Mouse (Mus musculus) skeletal muscle tissue, adult 2 months (tissue): Measurements from ENCODE around the gene Slc35a5.

Experiments used
- DNase-seq: peaks from one replicate; pipeline ENCODE4 v3.0.0-alpha.2; 2012; ENCODE audit warnings: low read depth, low spot score

Gene Slc35a5

DNA sequence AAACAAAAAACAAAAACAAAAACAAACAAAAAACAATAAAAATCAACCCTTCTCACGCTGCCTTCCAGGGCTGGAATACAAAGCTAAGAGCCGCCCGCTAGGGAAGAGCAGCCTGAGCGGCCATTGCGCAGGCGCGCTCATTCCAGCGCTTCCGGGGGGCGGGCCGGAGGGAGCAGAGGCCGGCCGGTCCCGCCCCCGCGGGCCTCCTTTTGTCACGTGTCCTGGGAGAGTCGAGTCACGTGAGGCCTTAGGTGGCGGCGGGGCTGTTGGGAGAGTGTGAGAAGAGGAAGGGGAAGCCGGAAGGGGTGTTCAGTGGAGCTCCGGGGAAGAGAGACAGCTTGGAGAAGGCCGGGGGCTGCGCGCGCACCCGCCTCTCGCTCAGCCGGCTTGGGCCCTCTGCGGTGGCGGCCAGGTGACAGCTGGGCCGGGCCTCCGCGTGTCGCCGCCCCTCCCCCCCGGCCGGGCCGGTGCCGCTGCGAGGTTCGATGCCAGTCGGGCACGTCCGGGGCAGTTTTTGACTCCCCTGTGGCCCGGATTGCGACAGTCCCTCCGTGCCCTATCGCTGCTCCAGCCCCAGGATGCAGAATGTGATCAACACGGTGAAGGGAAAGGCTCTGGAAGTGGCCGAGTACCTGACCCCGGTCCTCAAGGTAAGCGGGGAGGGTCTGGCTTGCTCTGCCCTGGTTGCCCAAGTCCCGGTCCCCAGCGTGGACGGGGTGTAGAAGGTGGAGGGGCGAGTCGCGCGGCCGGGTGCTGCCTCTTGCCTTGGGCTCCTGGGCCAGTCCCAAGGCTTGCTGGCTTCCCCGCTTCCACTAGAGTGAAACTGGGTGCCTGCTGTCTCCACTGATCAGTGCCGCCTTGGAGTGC is at the start of gene Slc35a5, which contains the start of gene Atg3:
Gene Slc35a5 (minus strand): TSS at position 185 of the 867 bp plus-strand sequence.
Gene Atg3 (plus strand): TSS at position 264 of the 867 bp plus-strand sequence.
- peak; percentile 97 for DNase-seq

DNA sequence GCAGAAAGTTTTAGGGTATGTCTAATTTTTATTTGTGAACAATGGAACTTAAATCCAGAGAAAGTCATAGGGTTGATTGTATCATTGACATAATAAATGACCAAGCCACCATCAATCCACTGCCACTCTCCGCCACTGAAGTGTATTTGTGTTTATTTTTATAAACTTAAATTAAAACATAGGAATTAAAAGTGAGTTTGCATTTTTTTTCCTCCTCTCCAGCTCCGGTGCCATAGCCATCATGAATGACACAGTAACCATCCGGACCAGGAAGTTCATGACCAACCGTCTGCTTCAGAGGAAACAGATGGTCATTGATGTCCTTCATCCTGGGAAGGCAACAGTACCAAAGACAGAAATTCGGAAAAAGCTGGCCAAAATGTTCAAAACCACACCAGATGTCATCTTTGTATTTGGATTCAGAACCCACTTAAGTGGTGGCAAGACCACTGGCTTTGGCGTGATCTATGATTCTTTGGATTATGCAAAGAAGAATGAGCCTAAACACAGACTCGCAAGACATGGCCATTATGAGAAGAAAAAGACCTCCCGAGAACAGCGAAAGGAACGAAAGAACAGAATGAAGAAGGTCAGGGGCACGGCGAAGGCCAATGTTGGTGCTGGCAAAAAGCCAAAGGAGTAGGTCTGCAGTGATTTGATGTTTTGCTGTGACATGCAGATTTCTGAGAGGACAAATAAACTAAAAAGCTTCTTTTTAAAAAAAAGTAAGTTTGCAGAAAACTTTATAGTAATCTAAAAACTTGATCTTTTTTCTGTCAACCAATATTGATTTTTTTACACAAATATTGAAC is 46.6 kb upstream of the Slc35a5 start:
- DNase-seq = no peak

DNA sequence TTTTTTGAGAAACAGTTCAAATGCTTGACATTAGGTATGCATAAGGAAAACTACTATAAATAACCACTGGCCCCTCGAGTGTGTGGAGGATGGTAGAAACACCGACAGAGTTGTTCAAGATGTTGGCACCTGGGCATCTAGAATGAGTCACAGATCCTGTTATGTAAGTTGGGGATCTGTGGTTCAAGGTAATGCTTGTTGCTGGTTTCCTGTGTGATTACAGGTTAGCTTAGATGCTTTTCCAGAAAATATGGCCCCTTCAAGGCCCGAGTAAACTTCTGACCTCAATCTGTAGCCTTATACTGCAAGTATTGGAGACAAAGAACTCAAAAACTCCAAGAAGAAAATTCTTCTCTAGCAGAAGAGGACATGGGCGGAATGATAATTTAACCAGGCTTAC is 45.9 kb upstream of the Slc35a5 start:
- no peak for DNase-seq

DNA sequence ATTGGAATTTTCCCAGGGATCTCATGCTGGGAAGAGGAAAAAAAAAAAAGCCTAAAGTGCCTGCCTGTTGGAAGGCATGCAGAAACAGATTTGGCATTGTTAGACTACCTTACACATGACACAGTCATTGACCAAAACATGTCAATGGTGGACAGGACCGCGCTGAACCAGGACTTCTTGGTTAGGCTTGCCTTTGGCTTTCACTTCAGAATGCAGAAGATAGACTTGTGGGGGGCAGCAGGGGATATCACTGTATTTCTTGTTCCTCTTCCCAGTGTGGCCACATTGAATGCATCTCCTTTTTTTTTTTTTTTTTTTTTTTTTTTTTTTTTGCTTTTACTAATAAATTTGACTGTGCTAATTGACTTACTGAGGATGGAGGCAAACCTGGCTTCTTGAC is 42.9 kb upstream of the Slc35a5 start:
- DNase-seq = no peak

DNA sequence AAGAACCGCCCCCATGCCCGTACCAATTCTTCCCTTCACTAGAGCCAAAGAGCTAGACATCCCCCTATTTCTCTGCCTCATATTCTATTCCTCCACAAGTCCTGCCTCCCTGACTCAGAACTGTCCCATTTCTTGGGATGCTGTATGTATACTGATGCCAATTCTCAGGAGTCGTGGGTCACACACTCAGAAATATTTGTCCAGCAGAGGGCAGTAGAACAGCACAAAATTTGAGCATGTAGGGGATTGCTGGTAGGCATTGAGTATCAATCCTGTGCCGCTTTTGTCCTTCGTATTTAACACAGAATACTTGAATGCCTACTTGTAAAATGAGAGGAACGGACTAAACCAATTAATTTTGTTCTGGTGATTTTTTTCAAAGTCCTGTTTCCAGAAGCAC is 38.3 kb upstream of the Slc35a5 start:
- peak; percentile 52 for DNase-seq

DNA sequence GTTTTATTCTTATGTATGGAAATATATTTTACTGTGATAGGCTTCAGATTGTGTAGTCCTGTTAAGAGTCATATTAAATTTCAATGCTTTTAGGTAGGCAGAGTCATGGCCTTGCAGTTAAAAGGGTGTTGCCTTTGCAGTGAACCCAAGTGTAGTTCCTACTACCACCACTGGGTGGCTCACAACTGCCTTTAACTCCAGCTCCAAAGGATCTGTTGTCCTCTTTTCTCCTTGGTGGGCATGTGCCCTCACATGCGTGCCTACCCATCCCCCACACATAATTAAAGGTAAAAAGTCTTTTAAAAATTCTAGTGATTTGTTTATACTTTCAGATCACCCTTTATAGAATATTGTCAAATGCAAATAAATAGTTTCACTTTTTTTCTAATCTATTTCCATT is 34.1 kb upstream of the Slc35a5 start:
- peak; percentile 46 for DNase-seq

DNA sequence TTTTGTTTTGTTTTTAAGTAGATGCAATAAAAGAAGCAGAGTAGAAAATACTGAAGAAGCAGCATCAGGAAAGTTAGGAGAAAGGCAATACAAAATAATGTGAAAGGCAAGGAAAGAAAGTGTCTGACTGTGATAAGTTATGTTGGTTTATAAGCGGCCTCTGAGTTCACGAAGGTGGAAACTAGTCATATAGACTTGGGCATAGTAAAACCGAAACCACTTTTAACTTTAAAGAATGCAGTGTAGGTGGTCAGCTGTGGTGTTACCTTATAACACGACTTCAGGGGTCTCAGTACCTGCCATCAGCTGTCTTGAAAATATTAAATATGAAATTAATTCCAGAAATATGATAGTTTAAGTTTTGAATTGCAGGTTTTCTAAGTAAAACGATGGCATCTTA is 23.3 kb upstream of the Slc35a5 start:
- no peak for DNase-seq

DNA sequence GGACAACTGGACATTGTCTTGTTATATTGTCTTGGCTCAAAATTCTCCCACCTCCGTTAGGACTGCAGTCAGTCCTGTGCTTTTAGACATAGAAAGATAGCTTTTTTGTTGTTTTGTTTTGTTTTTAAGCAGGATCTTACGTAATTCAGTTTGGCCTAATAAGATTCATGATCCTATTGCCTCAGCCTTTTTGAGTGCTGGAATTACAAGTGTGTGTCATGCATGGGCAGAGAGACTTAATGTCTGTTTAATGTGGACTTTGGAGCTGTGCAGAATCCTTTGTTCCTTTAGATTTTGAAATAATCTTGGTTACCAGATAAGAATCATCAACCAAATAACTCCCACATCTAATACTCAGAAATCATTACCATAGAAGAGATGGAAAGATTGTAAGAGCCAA is 20.0 kb upstream of the Slc35a5 start:
- no peak for DNase-seq

DNA sequence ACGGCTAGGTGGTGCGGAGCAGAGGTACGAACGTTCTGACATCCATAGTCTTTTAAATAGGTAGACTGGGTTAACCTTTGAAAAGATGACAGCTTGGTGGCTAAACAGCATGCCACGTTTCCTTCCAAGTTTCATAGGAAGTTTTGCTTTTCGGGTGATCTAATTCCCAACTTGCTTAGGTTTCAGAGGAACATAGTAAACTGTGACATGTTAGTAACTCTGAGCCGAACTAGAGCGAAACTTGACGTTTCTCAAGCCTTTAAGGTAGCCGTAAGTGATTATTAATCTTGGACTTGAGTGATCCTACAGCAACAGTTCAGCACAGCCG is 847 bp upstream of the Slc35a5 start:
- DNase-seq = no peak

DNA sequence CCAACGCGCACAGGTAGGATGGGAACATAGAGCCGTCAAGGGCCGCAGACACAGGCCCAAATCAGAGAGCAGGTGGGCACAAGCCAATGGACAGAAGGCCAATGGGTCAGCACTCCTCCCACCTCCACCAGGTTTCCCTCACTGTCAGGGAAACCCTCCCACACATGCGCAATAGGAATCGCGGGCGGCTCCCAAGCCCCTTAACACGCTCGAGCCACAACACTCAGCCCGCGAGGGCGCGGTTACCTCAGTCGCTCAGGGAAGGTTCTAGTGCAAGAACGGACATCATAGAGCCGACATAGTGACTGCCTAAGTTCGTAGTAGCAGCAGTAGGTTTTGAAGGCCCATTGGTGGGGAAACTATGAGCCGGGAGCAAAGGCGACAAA is 377 bp downstream of the Slc35a5 start:
- peak; percentile 65 for DNase-seq

DNA sequence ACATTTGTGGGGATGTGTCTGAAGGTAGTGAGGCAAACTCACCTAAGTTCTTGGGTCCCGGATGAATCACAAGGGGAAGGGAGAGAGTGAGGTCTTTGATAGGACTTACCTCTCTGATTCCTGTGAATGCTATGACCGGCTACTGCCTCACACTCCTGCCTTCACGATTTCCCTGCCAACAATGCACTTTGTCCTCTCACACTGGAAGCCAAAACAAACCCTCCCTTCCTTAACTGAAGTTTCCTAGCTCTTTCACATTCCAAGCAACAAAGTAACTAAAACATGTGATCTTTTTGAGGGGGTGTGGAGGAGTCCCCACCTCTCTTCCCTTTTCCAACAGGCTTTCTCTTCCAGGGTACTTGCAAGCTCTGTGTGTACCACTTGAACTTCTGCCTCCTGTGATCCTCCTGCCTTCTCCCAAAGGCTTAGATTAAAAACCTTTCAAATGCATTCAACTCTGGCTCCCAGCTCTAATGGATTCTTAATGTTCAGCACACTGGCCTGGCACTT is 3.7 kb downstream of the Slc35a5 start:
- no peak for DNase-seq

DNA sequence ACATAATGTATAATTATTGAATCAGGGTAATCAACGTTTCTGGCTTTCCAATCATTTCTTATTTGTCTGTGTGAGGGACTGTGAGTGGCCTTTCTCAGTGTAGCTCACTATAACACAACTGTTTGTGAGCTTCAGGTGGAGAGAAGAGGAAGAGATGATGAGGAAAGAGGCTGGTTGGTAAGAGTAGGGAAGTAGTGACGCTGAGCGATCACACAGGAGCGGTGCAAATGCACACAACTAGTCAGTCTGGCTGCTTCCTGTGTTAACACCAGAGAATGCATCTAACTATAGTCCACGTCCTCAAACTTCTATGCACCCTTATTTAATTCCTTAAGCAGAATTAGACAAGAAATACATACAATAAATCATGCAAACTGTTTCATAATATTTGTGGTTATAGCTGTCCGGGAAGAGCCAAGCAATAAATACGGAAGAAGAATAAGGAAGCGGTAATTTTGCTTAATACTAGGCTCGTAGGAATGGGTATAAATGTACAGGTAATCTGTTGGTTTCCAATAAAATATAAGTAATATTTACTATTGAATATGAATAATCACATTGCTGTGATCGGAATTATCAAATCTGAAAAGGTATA is 9.9 kb downstream of the Slc35a5 start:
- DNase-seq = no peak

DNA sequence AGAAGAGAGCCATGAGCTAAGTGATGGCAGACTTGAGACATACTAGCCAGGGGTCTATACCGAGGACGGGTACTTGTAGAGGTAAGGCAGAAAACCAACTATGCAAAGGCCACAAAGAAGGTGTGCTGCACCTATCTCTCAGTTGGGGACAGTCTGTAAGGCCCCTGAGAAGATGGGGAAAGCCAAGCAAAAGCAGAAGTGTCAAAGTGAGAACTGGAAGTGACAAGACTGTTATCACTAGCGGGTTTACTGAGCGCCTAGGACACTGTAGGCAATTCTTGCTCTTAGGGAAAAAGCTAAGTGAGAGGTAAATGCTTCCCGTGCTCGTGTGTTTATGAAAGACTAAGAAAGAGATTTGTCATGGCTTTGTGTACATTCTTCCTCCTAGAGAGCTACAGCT is 13.4 kb downstream of the Slc35a5 start:
- no peak for DNase-seq

DNA sequence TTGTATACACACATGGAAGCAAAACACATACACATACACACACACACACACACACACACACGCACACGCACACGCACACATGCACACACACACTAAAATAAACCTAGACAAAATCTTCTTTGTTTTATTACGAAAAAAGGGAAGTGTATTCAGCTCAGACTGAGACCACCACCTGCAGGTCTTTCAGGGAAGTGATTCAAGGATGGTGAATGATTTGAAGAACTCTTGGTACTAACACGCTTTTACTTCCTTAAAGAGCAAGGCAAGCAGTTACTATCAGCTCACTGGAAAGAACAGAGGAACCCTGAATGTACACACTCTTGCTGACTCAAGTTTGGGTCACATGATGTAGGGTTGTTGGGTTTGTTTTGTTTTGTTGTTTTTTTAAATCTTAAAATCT is 15.9 kb downstream of the Slc35a5 start:
- no peak for DNase-seq

DNA sequence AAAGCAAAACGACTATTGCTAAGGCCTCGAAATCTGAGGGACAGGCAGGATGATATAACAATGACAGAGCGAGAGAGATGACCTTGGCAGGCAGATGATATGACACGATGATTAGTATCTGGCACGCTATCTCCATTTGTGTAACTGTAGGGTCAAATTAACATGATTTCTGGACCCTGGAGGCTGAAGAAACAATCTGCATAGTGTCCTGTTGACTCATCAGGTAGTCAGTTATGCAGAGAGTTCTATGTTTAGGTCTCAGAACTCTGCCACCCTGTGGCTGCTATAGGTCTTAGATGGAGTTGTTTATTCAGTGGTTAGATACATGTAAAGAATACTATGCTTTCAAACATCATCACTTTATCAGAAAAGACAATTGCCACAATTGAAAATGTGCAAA is 16.8 kb downstream of the Slc35a5 start:
- DNase-seq = no peak

DNA sequence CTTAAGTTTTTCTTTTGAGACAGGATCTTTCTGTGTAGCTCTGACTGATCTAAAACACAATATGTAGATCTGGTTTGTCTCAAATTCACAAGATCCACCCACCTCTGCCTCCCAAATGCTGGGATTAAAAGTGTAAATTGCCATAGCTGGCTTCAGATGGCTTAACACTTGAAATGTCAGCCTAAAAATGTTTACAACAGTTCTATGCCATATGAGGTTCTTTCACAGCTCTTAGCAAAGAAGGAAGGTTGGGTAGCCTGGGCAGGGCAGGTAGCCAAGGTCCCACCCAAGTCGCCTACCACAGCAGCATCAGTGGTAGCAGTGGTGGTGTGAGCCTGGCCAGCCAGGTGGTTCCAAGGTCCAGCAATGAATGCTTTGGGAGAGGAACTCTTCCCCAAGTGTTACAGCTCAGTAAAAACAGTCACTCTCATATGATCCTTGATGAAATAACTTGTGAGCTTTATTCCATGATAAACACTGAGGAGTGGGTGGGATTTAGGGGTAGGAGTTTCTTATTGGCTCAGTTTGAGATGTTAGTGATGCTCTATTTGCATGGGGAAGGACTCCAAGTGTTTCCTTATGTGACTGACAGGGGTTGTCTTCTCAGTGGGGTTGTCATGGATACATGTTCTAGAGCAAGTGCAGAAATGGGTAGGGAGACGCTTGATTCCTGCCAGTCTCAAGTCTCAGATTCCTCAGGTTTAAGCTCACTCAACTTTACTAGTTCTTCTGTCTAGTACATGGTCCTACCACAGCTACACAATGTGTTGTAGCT is 30.4 kb downstream of the Slc35a5 start:
- DNase-seq = no peak

DNA sequence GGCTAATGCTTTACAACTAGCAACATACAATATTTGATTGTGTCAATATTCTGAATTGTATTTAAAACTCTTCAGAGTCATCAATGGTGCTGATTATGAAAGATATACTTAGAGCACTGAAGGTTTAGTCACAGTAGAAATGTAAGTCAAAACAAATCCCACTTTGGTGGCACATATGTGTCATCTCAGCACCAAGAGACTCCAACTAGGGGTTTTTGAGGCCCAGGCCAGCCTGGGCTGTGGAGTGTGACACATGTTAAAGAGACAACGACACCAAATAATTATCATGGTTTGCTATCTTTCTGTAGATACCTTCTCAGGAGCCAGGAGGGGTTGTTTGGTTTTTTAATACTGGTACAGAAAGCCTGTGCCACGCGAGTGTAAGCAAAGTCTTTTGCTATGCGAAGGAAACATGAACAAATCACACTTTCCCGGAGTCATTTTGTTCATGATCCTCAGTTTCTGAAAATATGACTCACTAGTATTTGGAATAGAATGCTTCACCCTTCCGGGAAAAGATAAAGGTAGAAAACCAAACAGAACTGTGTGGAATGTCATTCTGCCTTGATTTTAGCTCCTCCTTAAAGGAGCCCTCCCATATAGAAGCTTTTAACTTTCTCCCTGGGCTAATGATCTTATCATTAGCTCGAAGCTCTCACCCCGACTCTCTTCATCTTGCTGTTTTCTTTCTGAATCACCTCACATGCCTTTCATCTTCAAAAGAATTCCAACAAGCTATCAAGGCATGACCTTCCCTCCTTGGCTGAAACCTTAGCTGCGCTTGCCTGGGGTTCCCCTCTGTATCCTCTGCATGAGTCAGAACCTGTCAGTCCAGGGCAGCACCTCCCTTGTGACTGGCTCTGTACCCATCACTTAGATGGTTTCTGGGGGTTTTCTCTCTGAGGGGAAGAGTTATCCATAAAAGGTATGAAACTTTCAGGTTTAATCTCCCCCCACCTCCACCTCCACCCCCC is 34.0 kb downstream of the Slc35a5 start:
- no peak for DNase-seq

DNA sequence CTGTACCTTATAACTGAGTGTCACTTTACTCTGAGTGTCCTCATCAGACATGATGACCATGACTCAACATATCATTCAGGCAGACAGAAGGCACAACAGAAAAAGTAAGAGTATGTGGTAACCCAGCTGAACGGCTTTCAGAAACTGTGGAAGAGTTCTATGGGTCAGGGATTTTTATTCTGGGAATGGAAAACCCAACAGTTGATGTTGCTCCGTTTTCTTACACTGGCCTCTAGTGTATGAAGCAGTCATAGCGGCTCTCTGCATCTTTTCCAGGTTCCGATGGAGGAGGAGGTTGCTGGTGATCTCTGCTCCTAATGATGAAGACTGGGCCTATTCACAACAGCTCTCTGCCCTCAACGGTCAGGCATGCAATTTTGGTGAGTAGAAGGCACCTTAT is 35.9 kb downstream of the Slc35a5 start:
- no peak for DNase-seq

DNA sequence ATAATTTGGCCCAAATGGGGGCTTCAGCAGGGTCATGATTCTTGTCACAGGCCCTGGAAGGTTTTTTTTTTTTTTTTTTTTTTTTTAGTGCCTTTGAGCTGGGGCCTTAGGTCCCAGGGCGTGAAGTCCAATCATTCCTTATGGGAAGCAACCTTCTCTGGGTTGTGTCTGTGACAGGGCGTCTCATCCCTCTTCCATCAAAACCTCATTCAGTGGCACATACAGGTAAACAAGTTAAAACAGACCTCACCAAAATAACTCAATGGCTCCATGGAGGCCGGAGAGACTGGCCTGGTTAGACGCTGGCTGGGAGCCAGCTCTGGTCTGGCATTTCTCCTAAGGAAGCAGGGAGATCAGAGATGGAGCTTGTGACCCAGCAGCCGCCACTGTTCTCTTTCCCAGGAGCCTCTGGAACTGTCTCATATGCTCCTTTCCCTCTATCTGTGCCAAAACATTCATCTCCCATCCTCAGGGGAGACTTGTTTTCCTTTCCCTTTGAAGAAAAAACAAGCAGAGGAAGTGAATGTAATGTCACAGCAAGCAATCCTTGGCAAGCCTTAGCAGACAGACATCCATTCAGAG is 37.6 kb downstream of the Slc35a5 start:
- DNase-seq = peak; percentile 78

DNA sequence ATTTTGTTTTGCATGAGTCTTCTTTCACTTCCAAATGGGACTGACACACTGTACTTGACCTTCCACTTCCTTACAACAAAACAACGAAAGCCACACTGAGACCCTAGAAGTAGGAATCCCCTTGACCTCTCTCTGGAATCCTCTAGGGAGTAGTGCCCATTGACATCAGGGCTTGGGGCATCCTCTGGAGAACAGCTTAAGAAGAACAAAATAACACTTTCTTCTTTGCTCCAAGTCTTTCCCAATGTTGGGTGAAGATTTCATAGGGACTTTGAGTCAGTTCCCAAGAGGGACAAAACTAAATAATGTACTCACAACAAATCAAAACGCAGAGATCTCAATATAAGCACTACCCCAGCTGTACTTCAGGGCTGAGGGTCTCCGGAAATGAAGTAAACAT is 39.7 kb downstream of the Slc35a5 start:
- DNase-seq = no peak
